In the genomic region with DNA sequence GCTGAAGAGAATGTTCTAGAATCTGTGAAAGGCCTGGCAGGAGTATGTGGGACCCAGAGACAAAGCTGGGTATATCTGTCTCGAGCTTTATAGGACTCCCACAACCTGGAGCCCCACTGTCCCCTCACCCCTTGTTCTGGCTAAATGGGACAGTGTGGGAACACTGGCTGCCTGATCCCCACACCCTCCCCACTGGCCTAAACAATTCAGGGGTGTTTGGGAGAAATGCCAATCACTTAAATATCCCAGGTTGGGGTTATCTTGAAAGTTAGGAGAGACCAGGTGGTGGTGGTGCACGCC, we compare ENCODE assay signal across 8 mouse cellular contexts. TPM values are rescaled to one million over a fixed set of nuclear protein-coding genes. Genes with fewer than 3 reads are reported as not detected.
DNase-seq lines count a peak whose midpoint lies in the region; ATAC-seq and TF ChIP-seq lines count a peak whose summit lies in the region.

No protein-coding gene starts in this region.

- H3K27ac ChIP-seq in heart, adult 2 months, result peak overlapping the region; percentile 26
- no peak overlapping the region for H3K27ac ChIP-seq in neural tube, embryonic 11.5 days (ENCODE audit: low read depth, low read length)
- peak overlapping the region; percentile 84 for H3K27ac ChIP-seq in limb, embryonic 13.5 days
- no peak overlapping the region for H3K27ac ChIP-seq in stomach, embryonic 14.5 days (ENCODE audit: low read length)

- peak; percentile 28; the same call in 1 of the 2 replicates for ATAC-seq in neural tube, embryonic 11.5 days (ENCODE audit: insufficient read depth, low FRiP score, low TSS enrichment)
- ATAC-seq in limb, embryonic 13.5 days (ENCODE audit: low FRiP score, low read depth), result peak; percentile 55; the same call in 1 of the 2 replicates
- no peak for ATAC-seq in stomach, embryonic 14.5 days (ENCODE audit: insufficient number of reproducible peaks, insufficient read depth, low FRiP score, low read depth)

- no peaks in the 10 kb centered on the region for H3K9me3 ChIP-seq in neural tube, embryonic 11.5 days (ENCODE audit: control insufficient read depth, low read length)
- H3K9me3 ChIP-seq in limb, embryonic 13.5 days, result no peaks in the 10 kb centered on the region
- H3K9me3 ChIP-seq in stomach, embryonic 14.5 days (ENCODE audit: control insufficient read depth, low read depth, low read length), result no peaks in the 10 kb centered on the region

- H3K4me3 ChIP-seq in heart, adult 2 months, result no peak overlapping the region
- H3K4me3 ChIP-seq in neural tube, embryonic 11.5 days (ENCODE audit: low read depth, low read length), result no peak overlapping the region
- 0 out of 2 replicates have a peak overlapping the region, but pooled peaks have one; percentile 22 for H3K4me3 ChIP-seq in limb, embryonic 13.5 days
- no peak overlapping the region for H3K4me3 ChIP-seq in stomach, embryonic 14.5 days (ENCODE audit: low read depth, low read length)

- no peak for TF ChIP-seq EP300 in heart, adult 2 months (IDR thresholded peaks at IDR 0.05; ENCODE audit: insufficient read depth, low read depth, low read length)

- no peak overlapping the region for H3K9ac ChIP-seq in heart, adult 2 months (ENCODE audit: low read depth, low read length)
- H3K9ac ChIP-seq in neural tube, embryonic 11.5 days (ENCODE audit: low read length), result no peak overlapping the region
- H3K9ac ChIP-seq in limb, embryonic 13.5 days, result 0 out of 2 replicates have a peak overlapping the region, but pooled peaks have one; percentile 0
- no peak overlapping the region for H3K9ac ChIP-seq in stomach, embryonic 14.5 days (replicated peaks; ENCODE audit: low read depth, low read length)

- no peak for TF ChIP-seq CTCF in heart, adult 2 months (IDR thresholded peaks at IDR 0.05)

- peak in 1 of 2 experiments; percentile 51 for DNase-seq in heart, adult 2 months
- no peak for DNase-seq in heart, postnatal 10 days
- DNase-seq in neural tube, embryonic 11.5 days (ENCODE audit: low spot score), result no peak
- no peak for DNase-seq in neural tube, embryonic 10.5 days (ENCODE audit: extremely low spot score, low spot score)
- no peak for DNase-seq in right cerebral cortex, postnatal 10 days (ENCODE audit: low spot score in 2 of 2)
- no peak for DNase-seq in layer of hippocampus, adult 9-11 months

- H3K79me2 ChIP-seq in heart, adult 2 months (replicated peaks; ENCODE audit: control insufficient read depth, insufficient read depth, low read length), result no peaks in the 10 kb centered on the region

- no peak for TF ChIP-seq POLR2A in heart, adult 2 months (IDR thresholded peaks at IDR 0.05; ENCODE audit: insufficient read depth, low read depth, low read length)

- H3K36me3 ChIP-seq in heart, adult 2 months (ENCODE audit: control insufficient read depth, insufficient read depth, low read length), result no peaks in the 10 kb centered on the region
- H3K36me3 ChIP-seq in neural tube, embryonic 11.5 days (ENCODE audit: control insufficient read depth, insufficient read depth, low read length), result no peaks in the 10 kb centered on the region
- H3K36me3 ChIP-seq in limb, embryonic 13.5 days, result no peaks in the 10 kb centered on the region
- H3K36me3 ChIP-seq in stomach, embryonic 14.5 days (ENCODE audit: control insufficient read depth, insufficient read depth, low read length), result no peaks in the 10 kb centered on the region

- intact Hi-C loops in heart, adult 2 months (cut with DNase I), result no loop called here
- intact Hi-C loops in heart, postnatal 10 days (cut with DNase I), result no loop called here

- H3K4me2 ChIP-seq in neural tube, embryonic 11.5 days (ENCODE audit: low read depth), result no peak overlapping the region
- peak overlapping the region; percentile 56 for H3K4me2 ChIP-seq in limb, embryonic 13.5 days (replicated peaks)
- H3K4me2 ChIP-seq in stomach, embryonic 14.5 days (replicated peaks; ENCODE audit: low read depth, low read length), result peak overlapping the region; percentile 30; the same call in 1 of the 2 replicates

- H3K27me3 ChIP-seq in heart, adult 2 months (ENCODE audit: control insufficient read depth, insufficient read depth, low read length), result no peaks in the 10 kb centered on the region
- H3K27me3 ChIP-seq in neural tube, embryonic 11.5 days (ENCODE audit: control insufficient read depth, insufficient read depth, low read length), result no peaks in the 10 kb centered on the region
- no peaks in the 10 kb centered on the region for H3K27me3 ChIP-seq in limb, embryonic 13.5 days
- H3K27me3 ChIP-seq in stomach, embryonic 14.5 days (ENCODE audit: control insufficient read depth, insufficient read depth, low read length), result no peaks in the 10 kb centered on the region

- H3K4me1 ChIP-seq in heart, adult 2 months (ENCODE audit: control insufficient read depth, insufficient read depth, low read length), result no peaks in the 10 kb centered on the region; the same call in 1 of the 2 replicates
- peaks cover 4% of the 10 kb centered on the region; the same call in 1 of the 2 replicates for H3K4me1 ChIP-seq in neural tube, embryonic 11.5 days (ENCODE audit: control insufficient read depth, insufficient read depth, low read length)
- peaks cover 21% of the 10 kb centered on the region for H3K4me1 ChIP-seq in limb, embryonic 13.5 days
- H3K4me1 ChIP-seq in stomach, embryonic 14.5 days (ENCODE audit: control insufficient read depth, insufficient read depth, low read length), result peaks cover 11% of the 10 kb centered on the region

- WGBS in heart, adult 2 months, result 54% methylated on average over 2 of the region's 2 CpGs
- 65% methylated on average over 2 of the region's 2 CpGs for WGBS in neural tube, embryonic 11.5 days
- 56% methylated on average over 2 of the region's 2 CpGs for WGBS in limb, embryonic 13.5 days
- 65% methylated on average over 2 of the region's 2 CpGs for WGBS in stomach, embryonic 14.5 days

RNA-seq across cellular contexts. Expression of gene Tldc1, which starts 20.7 kb away (rescaled TPM):
- total RNA-seq in heart, adult 2 months (2021), result 10 to 100 TPM; 11.3 TPM
- polyA plus RNA-seq in heart, adult 2 months (2012; rRNA removed), result 14.6 and 15.6 TPM in 2 replicates
- total RNA-seq in heart, postnatal 10 days (2021), result 10 to 100 TPM; 11.4 to 11.5 TPM
- polyA plus RNA-seq in neural tube, embryonic 11.5 days (2014; fragmentation: Nextera tagmentation; extraction: Ambion mirVana), result 10.3 and 11.1 TPM in 2 replicates
- polyA plus RNA-seq in limb, embryonic 13.5 days (2015; fragmentation: Nextera tagmentation; extraction: Ambion mirVana), result 10.3 and 10.7 TPM in 2 replicates
- 10.4 and 11.7 TPM in 2 replicates for polyA plus RNA-seq in stomach, embryonic 14.5 days (2014; fragmentation: Nextera tagmentation; extraction: Ambion mirVana)

RNA-seq across cellular contexts. Expression of gene Cotl1, which starts 41.4 kb away (rescaled TPM):
- total RNA-seq in heart, adult 2 months (2021), result 10 to 100 TPM; 17.5 to 20.4 TPM
- polyA plus RNA-seq in heart, adult 2 months (2012; rRNA removed), result 16.5 and 23.2 TPM in 2 replicates
- total RNA-seq in heart, postnatal 10 days (2021), result 10 to 100 TPM; 39.4 to 44.2 TPM
- 574 and 631 TPM in 2 replicates for polyA plus RNA-seq in neural tube, embryonic 11.5 days (2014; fragmentation: Nextera tagmentation; extraction: Ambion mirVana)
- polyA plus RNA-seq in limb, embryonic 13.5 days (2015; fragmentation: Nextera tagmentation; extraction: Ambion mirVana), result 64.0 and 67.8 TPM in 2 replicates
- 340 and 436 TPM in 2 replicates for polyA plus RNA-seq in stomach, embryonic 14.5 days (2014; fragmentation: Nextera tagmentation; extraction: Ambion mirVana)

Comparison
In these comparisons a context has a peak if more than half of its experiments do, and no peak if none do; other contexts are left out.
1. H3K27ac ChIP-seq: peak in heart, adult 2 months (single experiment) and limb, embryonic 13.5 days (single experiment); none in neural tube, embryonic 11.5 days (single experiment) and stomach, embryonic 14.5 days (single experiment).